Mouse (Mus musculus) midbrain, embryonic 11.5 days (tissue): ENCODE results near the gene Arhgef1. TPM values are rescaled to one million over a fixed set of nuclear protein-coding genes. Genes with fewer than 3 reads are reported as not detected.
A peak's percentile ranks its signal among the peaks of the same experiment; 100 is the strongest.

Experiments
- ATAC-seq: fragments of 200-750 bp; cut with Nextera tagmentation; 2 replicates; pipeline ENCODE4 v1.8.0; 2017; ENCODE audit warnings: moderate TSS enrichment, moderate library complexity; ENCODE audit not compliant: low FRiP score
- DNase-seq: peaks from one replicate; pipeline ENCODE4 v3.0.0; 2015; ENCODE audit warnings: low spot score; ENCODE audit errors: missing footprints
- H3K27ac ChIP-seq: fragments of 300-500 bp; sonication (generic); 2 replicates; pipeline ENCODE4 v1.5.1; 2014; ENCODE audit warnings: low read depth, low read length
- H3K27me3 ChIP-seq: fragments of 300-500 bp; sonication (generic); 2 replicates; pipeline ENCODE4 v1.6.1; 2014; ENCODE audit warnings: mild to moderate bottlenecking, low read length, moderate library complexity, mixed read lengths; ENCODE audit not compliant: control insufficient read depth, insufficient read depth
- H3K36me3 ChIP-seq: fragments of 300-500 bp; sonication (generic); 2 replicates; pipeline ENCODE4 v1.6.1; 2014; ENCODE audit warnings: mild to moderate bottlenecking, low read length, moderate library complexity, mixed read lengths; ENCODE audit not compliant: control insufficient read depth, insufficient read depth
- H3K4me1 ChIP-seq: fragments of 300-500 bp; sonication (generic); 2 replicates; pipeline ENCODE4 v1.6.1; 2014; ENCODE audit warnings: low read length; ENCODE audit not compliant: control insufficient read depth, insufficient read depth
- H3K4me2 ChIP-seq: fragments of 300-500 bp; sonication (generic); 2 replicates; pipeline ENCODE4 v1.6.1; 2014; ENCODE audit warnings: mild to moderate bottlenecking, moderate library complexity
- H3K4me3 ChIP-seq: fragments of 300-500 bp; sonication (generic); 2 replicates; pipeline ENCODE4 v1.5.1; 2014; ENCODE audit warnings: low read depth, low read length
- H3K9ac ChIP-seq: fragments of 300-500 bp; sonication (generic); 2 replicates; pipeline ENCODE4 v1.6.1; 2014; ENCODE audit warnings: low read length
- H3K9me3 ChIP-seq: fragments of 300-500 bp; sonication (generic); 2 replicates; pipeline ENCODE4 v1.6.1; 2016; ENCODE audit warnings: low read length; ENCODE audit not compliant: control insufficient read depth
- WGBS: fragments of 180-500 bp; shearing (Covaris S2); extraction: QIAGEN DNeasy Blood & Tissue Kit; methylation state at CpG from one replicate; pipeline ENCODE4 v1.1.7; 2014; 5-methylcytosine and 5-hydroxymethylcytosine counted together
- polyA plus RNA-seq: library from polyadenylated mRNA; unstranded; fragments of >200 nt; fragmentation: Nextera tagmentation; extraction: Ambion mirVana; gene quantifications from 2 replicates; pipeline ENCODE4 v1.2.1, GENCODE M21; 2014

The Arhgef1 gene
- polyA plus RNA-seq = 37.7 and 38.1 TPM in 2 replicates

GRCm38 (mm10) chr7:24902630-24903443 lies at the start of gene Arhgef1:
Arhgef1 (plus strand) TSS chr7:24902912.
- Histone ChIP-seq H3K9me3 (no peaks in the 10 kb centered on the region), H3K4me2 (peak within 1 kb of the TSS; percentile 87), H3K4me1 (no peaks in the 10 kb centered on the region), H3K4me3 (peak within 1 kb of the TSS; percentile 70), H3K27ac (peak within 1 kb of the TSS; percentile 21), H3K9ac (peak within 1 kb of the TSS; percentile 71), H3K27me3 (no peaks in the 10 kb centered on the region), H3K36me3 (no peaks in the 10 kb centered on the region)
- DNase-seq = peak; percentile 92
- ATAC-seq = no peak
- 6% methylated on average over 58 of the region's 68 CpGs for WGBS

- no peak overlapping the region for H3K9ac ChIP-seq
- H3K4me2 ChIP-seq = no peak overlapping the region
- H3K36me3 ChIP-seq = no peaks in the 10 kb centered on the region
- no peak for ATAC-seq
- no peaks in the 10 kb centered on the region for H3K27me3 ChIP-seq
- no peaks in the 10 kb centered on the region for H3K9me3 ChIP-seq
- no peak for DNase-seq
- H3K4me3 ChIP-seq = no peak overlapping the region
- H3K27ac ChIP-seq = no peak overlapping the region
- H3K4me1 ChIP-seq = no peaks in the 10 kb centered on the region
These were observed 49.5 kb upstream of the Arhgef1 start for GRCm38 (mm10) chr7:24853233-24853563.

GRCm38 (mm10) chr7:24853695-24854094 lies 49.0 kb upstream of the Arhgef1 start:
- 56% methylated on average over 7 of the region's 7 CpGs for WGBS

GRCm38 (mm10) chr7:24856460-24857120 lies 46.1 kb upstream of the Arhgef1 start:
- H3K4me3 ChIP-seq = no peak overlapping the region
- no peak overlapping the region for H3K4me2 ChIP-seq
- ATAC-seq = no peak
- no peaks in the 10 kb centered on the region for H3K4me1 ChIP-seq
- H3K27me3 ChIP-seq = no peaks in the 10 kb centered on the region
- H3K27ac ChIP-seq = no peak overlapping the region
- no peak overlapping the region for H3K9ac ChIP-seq
- no peaks in the 10 kb centered on the region for H3K9me3 ChIP-seq
- 31% methylated on average over 6 of the region's 6 CpGs for WGBS
- no peak for DNase-seq
- no peaks in the 10 kb centered on the region for H3K36me3 ChIP-seq

More at GRCm38 (mm10) chr7:24853695-24854094, 49.0 kb upstream of the Arhgef1 start:
- H3K9me3 ChIP-seq = no peaks in the 10 kb centered on the region
- no peak for DNase-seq
- H3K4me1 ChIP-seq = no peaks in the 10 kb centered on the region
- no peak overlapping the region for H3K4me2 ChIP-seq
- no peak overlapping the region for H3K4me3 ChIP-seq
- ATAC-seq = no peak
- H3K27me3 ChIP-seq = no peaks in the 10 kb centered on the region
- H3K36me3 ChIP-seq = no peaks in the 10 kb centered on the region
- peak overlapping the region; percentile 18; the same call in 1 of the 2 replicates for H3K9ac ChIP-seq
- H3K27ac ChIP-seq = no peak overlapping the region

- Histone ChIP-seq H3K4me1 (no peaks in the 10 kb centered on the region), H3K27me3 (no peaks in the 10 kb centered on the region), H3K9ac (no peak overlapping the region), H3K27ac (no peak overlapping the region), H3K4me3 (no peak overlapping the region), H3K4me2 (no peak overlapping the region), H3K9me3 (no peaks in the 10 kb centered on the region), H3K36me3 (no peaks in the 10 kb centered on the region)
- no peak for DNase-seq
- WGBS = 81% methylated on average over 5 of the region's 5 CpGs
- ATAC-seq = no peak
These were observed 43.5 kb upstream of the Arhgef1 start for GRCm38 (mm10) chr7:24859234-24859633.

GRCm38 (mm10) chr7:24861913-24862312 lies 40.8 kb upstream of the Arhgef1 start, which contains the start of gene Gm9844:
Gm9844 (plus strand) TSS chr7:24862213.
- no peak within 1 kb of the TSS for H3K9ac ChIP-seq
- no peaks in the 10 kb centered on the region for H3K9me3 ChIP-seq
- no peaks in the 10 kb centered on the region for H3K36me3 ChIP-seq
- H3K4me3 ChIP-seq = no peak within 1 kb of the TSS
- H3K27me3 ChIP-seq = no peaks in the 10 kb centered on the region
- no peaks in the 10 kb centered on the region for H3K4me1 ChIP-seq
- H3K27ac ChIP-seq = no peak within 1 kb of the TSS
- no peak within 1 kb of the TSS for H3K4me2 ChIP-seq
- 93% methylated on average over 7 of the region's 7 CpGs for WGBS
- ATAC-seq = no peak
- no peak for DNase-seq

- no peaks in the 10 kb centered on the region for H3K36me3 ChIP-seq
- no peaks in the 10 kb centered on the region for H3K4me1 ChIP-seq
- H3K4me3 ChIP-seq = no peak overlapping the region
- no peak overlapping the region for H3K27ac ChIP-seq
- H3K9me3 ChIP-seq = no peaks in the 10 kb centered on the region
- H3K27me3 ChIP-seq = no peaks in the 10 kb centered on the region
- WGBS = 88% methylated on average over 4 of the region's 4 CpGs
- ATAC-seq (no peak), DNase-seq (peak; percentile 79)
- H3K4me2 ChIP-seq = no peak overlapping the region
- H3K9ac ChIP-seq = no peak overlapping the region
These were observed 39.9 kb upstream of the Arhgef1 start for GRCm38 (mm10) chr7:24862853-24863252.

- DNase-seq = peak; percentile 82
- 27% methylated on average over 6 of the region's 6 CpGs for WGBS
These were observed 38.6 kb upstream of the Arhgef1 start for GRCm38 (mm10) chr7:24864156-24864555.

GRCm38 (mm10) chr7:24869080-24869479 lies 33.6 kb upstream of the Arhgef1 start:
- H3K4me3 ChIP-seq = no peak overlapping the region
- no peaks in the 10 kb centered on the region for H3K4me1 ChIP-seq
- ATAC-seq = no peak; the same call in 1 of the 2 replicates
- peak; percentile 83 for DNase-seq
- peaks cover 2% of the 10 kb centered on the region; the same call in 1 of the 2 replicates for H3K27me3 ChIP-seq
- H3K4me2 ChIP-seq = no peak overlapping the region
- H3K9ac ChIP-seq = no peak overlapping the region
- H3K36me3 ChIP-seq = no peaks in the 10 kb centered on the region
- H3K9me3 ChIP-seq = no peaks in the 10 kb centered on the region; the same call in 1 of the 2 replicates
- H3K27ac ChIP-seq = no peak overlapping the region
- WGBS = 53% methylated on average over 17 of the region's 17 CpGs

More at GRCm38 (mm10) chr7:24864156-24864555, 38.6 kb upstream of the Arhgef1 start:
- Histone ChIP-seq H3K27ac (no peak overlapping the region), H3K4me1 (no peaks in the 10 kb centered on the region), H3K36me3 (no peaks in the 10 kb centered on the region), H3K4me2 (no peak overlapping the region), H3K9me3 (no peaks in the 10 kb centered on the region), H3K27me3 (no peaks in the 10 kb centered on the region), H3K4me3 (no peak overlapping the region), H3K9ac (no peak overlapping the region)
- ATAC-seq = no peak
